Mouse (Mus musculus) monocyte, adult 2 months (primary cell): ENCODE data around the gene Gm16506.
"Not testable (repeated sequence)": the region's sequence is repeated elsewhere in the genome, so short reads cannot be mapped to it uniquely, and the experiment has no call there.

Experiments
- DNase-seq, 2 experiments: peaks; one replicate each; pipeline ENCODE4 v3.0.0; 2022; ENCODE audit warnings: low spot score in 2 of 2, low read depth in 1 of 2

Gm16506 gene

DNA sequence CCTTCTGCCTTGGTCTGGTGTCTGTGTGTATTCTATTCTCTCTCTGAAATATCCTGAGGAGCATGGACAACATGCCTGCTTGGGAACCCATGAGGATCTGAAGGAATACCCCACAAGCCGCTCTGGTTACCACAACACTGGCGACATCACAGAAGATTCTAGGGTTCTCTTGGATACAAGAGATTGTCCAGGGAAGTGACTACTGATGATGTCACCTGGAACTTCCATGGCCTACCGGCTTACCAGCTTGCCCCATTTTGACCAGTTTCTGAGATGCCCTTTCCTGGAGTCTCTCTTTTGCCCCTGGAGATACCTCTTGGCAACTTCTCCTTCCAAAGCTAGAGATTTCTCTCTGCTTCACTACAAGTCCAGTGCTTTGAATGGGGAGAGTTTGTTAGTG lies at the start of gene Gm16506:
Gene Gm16506, minus strand, starts transcription at position 101 of the 400 bp plus-strand sequence.
- DNase-seq: not testable (repeated sequence)

DNA sequence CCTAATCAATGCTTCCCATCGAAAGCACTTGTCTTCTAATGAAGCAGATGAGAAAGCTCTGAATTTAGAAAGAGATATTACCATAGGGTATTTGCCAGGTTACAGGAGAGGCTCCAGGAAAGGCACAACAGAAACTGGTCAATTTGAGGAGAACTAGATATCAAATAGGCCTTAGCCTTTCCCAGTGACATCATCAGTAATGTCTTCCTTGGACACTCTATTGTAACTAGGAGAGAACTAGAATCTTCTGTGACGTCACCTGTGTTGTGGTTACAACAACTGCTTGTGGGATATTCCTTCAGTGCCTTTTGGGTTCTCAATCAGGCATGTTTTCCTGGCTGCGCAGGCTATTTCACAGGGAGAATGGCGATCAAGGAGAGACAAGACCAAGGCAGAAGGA lies 20.3 kb upstream of the Gm16506 start, which contains the start of gene Gm6526:
Gene Gm6526, plus strand, starts transcription at position 301 of the 400 bp plus-strand sequence.
- not testable (repeated sequence) for DNase-seq

DNA sequence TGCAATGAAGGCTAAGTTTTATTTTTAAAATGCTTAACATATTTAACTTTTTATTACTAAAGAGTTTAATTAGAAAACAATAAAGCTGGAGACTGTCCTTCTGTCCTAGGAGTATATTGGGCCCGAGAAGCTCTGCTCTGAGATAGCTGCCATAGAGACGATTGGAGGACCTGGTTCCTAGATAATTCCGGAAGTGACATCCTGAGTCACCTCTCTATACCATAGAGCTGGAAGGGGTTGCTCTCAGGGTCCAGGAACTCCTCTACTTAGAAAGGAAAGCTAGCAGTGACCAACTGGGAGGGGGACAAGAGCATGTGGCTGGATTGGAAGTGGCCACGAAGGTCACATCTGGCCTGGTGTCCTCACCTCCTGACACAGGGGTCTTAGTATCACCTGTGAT lies 29.7 kb downstream of the Gm16506 start, which contains the start of gene Gm7324:
Gene Gm7324, plus strand, starts transcription at position 208 of the 400 bp plus-strand sequence.
- not testable (repeated sequence) for DNase-seq

DNA sequence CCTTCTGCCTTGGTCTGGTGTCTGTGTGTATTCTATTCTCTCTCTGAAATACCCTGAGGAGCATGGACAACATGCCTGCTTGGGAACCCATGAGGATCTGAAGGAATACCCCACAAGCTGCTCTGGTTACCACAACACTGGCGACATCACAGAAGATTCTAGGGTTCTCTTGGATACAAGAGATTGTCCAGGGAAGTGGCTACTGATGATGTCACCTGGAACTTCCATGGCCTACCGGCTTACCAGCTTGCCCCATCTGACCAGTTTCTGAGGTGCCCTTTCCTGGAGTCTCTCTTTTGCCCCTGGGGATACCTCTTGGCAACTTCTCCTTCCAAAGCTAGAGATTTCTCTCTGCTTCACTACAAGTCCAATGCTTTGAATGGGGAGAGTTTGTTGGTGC lies 50.2 kb downstream of the Gm16506 start, which contains the start of gene Gm8165:
Gene Gm8165, minus strand, starts transcription at position 101 of the 400 bp plus-strand sequence.
- not testable (repeated sequence) for DNase-seq
